Mouse (Mus musculus): ENCODE data around the gene Kif13a. TPM values are rescaled to one million over a fixed set of nuclear protein-coding genes. Genes with fewer than 3 reads are reported as not detected.

Gene Kif13a
- total RNA-seq, 2 experiments from 2014 or later, result 19.1 to 22.7 TPM

GRCm38 (mm10) chr13:46919797-46920196 lies 9.9 kb downstream of the Kif13a start:
- no peak overlapping the region for H3K4me3 ChIP-seq
- TF ChIP-seq CTCF (IDR thresholded peaks at IDR 0.05), result no peak
- H3K27ac ChIP-seq, result no peak overlapping the region
- intact Hi-C loops (cut with DNase I), result no loop called here
- DNase-seq (ENCODE audit: extremely low spot score in 1 of 2, low spot score in 2 of 2), result no peak

- no peak for DNase-seq (ENCODE audit: extremely low spot score in 1 of 2, low spot score in 2 of 2)
- no peak for TF ChIP-seq CTCF (IDR thresholded peaks at IDR 0.05)
- H3K4me3 ChIP-seq, result no peak overlapping the region
- H3K27ac ChIP-seq, result no peak overlapping the region
- intact Hi-C loops (cut with DNase I), result no loop called here
Measured at GRCm38 (mm10) chr13:46918509-46918908, 11.2 kb downstream of the Kif13a start.

- DNase-seq (ENCODE audit: extremely low spot score in 1 of 2, low spot score in 2 of 2), result no peak
- H3K27ac ChIP-seq, result peak overlapping the region; percentile 29; the same call in 1 of the 2 replicates
- intact Hi-C loops (cut with DNase I), result no loop called here
- TF ChIP-seq CTCF (IDR thresholded peaks at IDR 0.05), result no peak
- no peak overlapping the region for H3K4me3 ChIP-seq
Measured at GRCm38 (mm10) chr13:46911960-46912359, 17.7 kb downstream of the Kif13a start.

GRCm38 (mm10) chr13:46911018-46911419 lies 18.6 kb downstream of the Kif13a start:
- intact Hi-C loops (cut with DNase I), result no loop called here
- DNase-seq (ENCODE audit: extremely low spot score in 1 of 2, low spot score in 2 of 2), result no peak
- TF ChIP-seq CTCF (IDR thresholded peaks at IDR 0.05), result no peak
- Histone ChIP-seq H3K4me3 (no peak overlapping the region), H3K27ac (peak overlapping the region; percentile 29; the same call in 1 of the 2 replicates)

GRCm38 (mm10) chr13:46909946-46910345 lies 19.7 kb downstream of the Kif13a start:
- H3K27ac ChIP-seq, result no peak overlapping the region
- DNase-seq (ENCODE audit: extremely low spot score in 1 of 2, low spot score in 2 of 2), result no peak
- intact Hi-C loops (cut with DNase I), result no loop called here
- H3K4me3 ChIP-seq, result no peak overlapping the region
- no peak for TF ChIP-seq CTCF (IDR thresholded peaks at IDR 0.05)

GRCm38 (mm10) chr13:46909005-46909565 lies 20.6 kb downstream of the Kif13a start:
- TF ChIP-seq CTCF (IDR thresholded peaks at IDR 0.05), result no peak
- H3K4me3 ChIP-seq, result no peak overlapping the region
- DNase-seq (ENCODE audit: extremely low spot score in 1 of 2, low spot score in 2 of 2), result no peak
- intact Hi-C loops (cut with DNase I), result no loop called here
- no peak overlapping the region for H3K27ac ChIP-seq

- intact Hi-C loops (cut with DNase I), result no loop called here
- no peak for DNase-seq (ENCODE audit: extremely low spot score in 1 of 2, low spot score in 2 of 2)
- Histone ChIP-seq H3K4me3 (no peak overlapping the region), H3K27ac (no peak overlapping the region)
- TF ChIP-seq CTCF (IDR thresholded peaks at IDR 0.05), result no peak
Measured at GRCm38 (mm10) chr13:46908387-46908786, 21.3 kb downstream of the Kif13a start.

- TF ChIP-seq CTCF (IDR thresholded peaks at IDR 0.05), result no peak
- intact Hi-C loops (cut with DNase I), result no loop called here
- Histone ChIP-seq H3K27ac (no peak overlapping the region; the same call in 1 of the 2 replicates), H3K4me3 (no peak overlapping the region)
- DNase-seq (ENCODE audit: extremely low spot score in 1 of 2, low spot score in 2 of 2), result no peak
Measured at GRCm38 (mm10) chr13:46907861-46908260, 21.8 kb downstream of the Kif13a start.

GRCm38 (mm10) chr13:46907115-46907514 lies 22.6 kb downstream of the Kif13a start:
- DNase-seq (ENCODE audit: extremely low spot score in 1 of 2, low spot score in 2 of 2), result no peak
- Histone ChIP-seq H3K27ac (no peak overlapping the region), H3K4me3 (no peak overlapping the region)
- intact Hi-C loops (cut with DNase I), result no loop called here
- no peak for TF ChIP-seq CTCF (IDR thresholded peaks at IDR 0.05)

GRCm38 (mm10) chr13:46905971-46906370 lies 23.7 kb downstream of the Kif13a start:
- intact Hi-C loops (cut with DNase I), result no loop called here
- Histone ChIP-seq H3K4me3 (no peak overlapping the region), H3K27ac (no peak overlapping the region)
- TF ChIP-seq CTCF (IDR thresholded peaks at IDR 0.05), result no peak
- no peak for DNase-seq (ENCODE audit: extremely low spot score in 1 of 2, low spot score in 2 of 2)

GRCm38 (mm10) chr13:46904982-46905621 lies 24.6 kb downstream of the Kif13a start:
- DNase-seq (ENCODE audit: extremely low spot score in 1 of 2, low spot score in 2 of 2), result no peak
- no peak overlapping the region for H3K4me3 ChIP-seq
- TF ChIP-seq CTCF (IDR thresholded peaks at IDR 0.05), result no peak
- H3K27ac ChIP-seq, result no peak overlapping the region
- intact Hi-C loops (cut with DNase I), result no loop called here

- Histone ChIP-seq H3K4me3 (no peak overlapping the region), H3K27ac (no peak overlapping the region)
- intact Hi-C loops (cut with DNase I), result no loop called here
- no peak for DNase-seq (ENCODE audit: extremely low spot score in 1 of 2, low spot score in 2 of 2)
- TF ChIP-seq CTCF (IDR thresholded peaks at IDR 0.05), result peak; percentile 1; the same call in 1 of the 2 replicates
Measured at GRCm38 (mm10) chr13:46902568-46903255, 27.0 kb downstream of the Kif13a start.

Measured in left cerebral cortex, adult 2 months (tissue).